Mouse (Mus musculus) heart, adult 2 months (tissue): Measurements from ENCODE around the gene Cln6.

Experiments used
- CTCF ChIP-seq: fragments of 200-600 bp; IDR thresholded peaks from 2 replicates; pipeline ENCODE4 v1.8.1; 2022; ENCODE audit warnings: antibody characterized with exemption, mild to moderate bottlenecking, moderate library complexity
- POLR2A ChIP-seq: fragments of 200-500 bp; IDR thresholded peaks from 2 replicates; pipeline ENCODE4 v1.6.1; 2011; ENCODE audit warnings: mild to moderate bottlenecking, low read depth, low read length, control low read depth; ENCODE audit not compliant: insufficient read depth

DNA sequence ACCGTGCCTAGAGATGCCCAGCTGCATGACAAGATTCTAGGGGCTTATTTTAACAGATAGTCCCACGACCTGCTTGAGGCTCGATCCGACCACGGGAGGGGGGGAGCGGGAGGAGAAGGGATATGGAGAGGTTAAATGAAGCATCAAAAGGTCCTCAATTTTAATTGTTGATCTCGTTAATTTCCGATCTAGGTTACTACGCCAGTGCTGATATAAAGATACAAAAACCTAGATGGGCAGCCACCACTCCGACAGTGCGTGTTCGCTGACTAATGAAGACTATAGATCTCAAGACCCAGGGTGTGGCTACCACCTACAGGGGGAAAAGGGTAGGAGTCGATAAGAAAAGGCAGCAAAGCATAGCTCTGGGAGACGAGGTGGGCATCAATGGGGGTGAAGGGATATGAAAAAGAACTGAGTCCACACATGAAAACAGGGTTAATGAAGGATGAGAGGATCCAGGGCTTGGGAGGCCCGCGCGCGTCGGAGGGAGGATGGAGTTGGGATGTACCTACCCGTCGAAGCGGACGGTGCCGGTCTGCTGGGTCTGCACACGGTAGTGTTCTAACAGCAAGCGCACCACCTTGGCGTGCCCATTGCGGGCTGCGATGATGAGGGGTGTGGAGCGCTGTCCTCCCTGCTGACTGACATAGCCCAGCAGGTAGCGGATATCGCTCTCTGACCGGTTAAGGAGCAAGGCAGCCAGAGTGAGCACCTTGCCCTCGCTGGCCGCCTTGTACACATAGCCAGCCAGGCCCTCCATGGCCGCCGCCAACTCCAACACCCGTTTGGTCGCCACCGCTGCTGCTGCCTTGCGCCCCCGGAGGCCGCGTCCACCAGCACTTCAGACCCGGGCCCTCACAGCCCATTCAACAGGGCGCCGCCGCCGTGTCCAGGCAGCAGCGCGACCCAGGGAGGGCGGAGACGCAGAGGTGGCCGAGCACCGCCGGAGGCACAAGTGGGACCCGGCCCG, 27.8 kb upstream of the Cln6 start:
- TF ChIP-seq POLR2A = no peak
- TF ChIP-seq CTCF = peak; percentile 20
